Mouse (Mus musculus): ENCODE data around the gene Plekhf1.

Plekhf1 gene

GRCm38 (mm10) chr7:38227900-38228298 lies at the start of gene Plekhf1:
TSS of gene Plekhf1 (minus strand) at chr7:38228016.
- peak; percentile 94 to 96 for DNase-seq (ENCODE audit: low spot score in 2 of 2)

DNA sequence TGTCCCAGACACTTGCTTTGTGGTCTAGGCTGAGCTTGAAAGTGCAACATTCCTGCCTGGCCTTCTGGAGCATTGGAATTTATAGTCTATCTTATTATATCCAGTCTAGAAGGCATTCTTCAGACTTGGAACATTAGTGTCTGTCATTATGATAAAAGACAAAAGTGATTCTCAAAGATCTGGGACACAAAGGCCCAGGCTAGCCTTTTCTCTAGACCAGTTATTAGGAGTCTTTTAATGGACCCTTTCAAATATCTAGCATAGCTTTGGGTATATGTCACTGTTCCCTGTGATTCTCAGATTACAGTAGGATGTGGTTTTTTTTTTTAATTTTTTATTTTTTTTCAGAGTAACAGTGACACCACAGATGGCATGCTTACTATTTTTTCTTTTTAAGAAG lies 44.7 kb upstream of the Plekhf1 start:
- no peak for DNase-seq (ENCODE audit: low spot score in 2 of 2)

DNA sequence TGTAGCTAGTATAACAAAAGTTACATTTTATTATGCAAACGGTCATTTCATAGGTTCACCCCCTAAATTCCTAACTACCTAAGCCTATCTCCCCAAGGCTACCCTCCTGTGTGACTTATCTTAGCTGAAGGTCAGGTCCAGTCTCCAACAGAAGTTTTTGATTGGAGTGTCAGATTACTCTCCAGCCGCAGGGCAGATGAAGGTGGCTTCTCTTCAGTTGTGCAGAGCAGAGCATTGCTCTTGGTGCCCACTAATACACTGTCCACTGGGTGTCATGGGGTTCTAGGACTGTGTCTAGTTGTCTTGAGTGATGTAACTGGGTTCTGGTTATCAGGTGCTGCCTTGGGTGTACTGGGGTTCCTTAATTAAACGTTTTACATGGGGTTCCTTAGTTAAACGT lies 44.0 kb upstream of the Plekhf1 start:
- no peak for DNase-seq (ENCODE audit: low spot score in 2 of 2)

- no peak for DNase-seq (ENCODE audit: low spot score in 2 of 2)
These were observed 43.6 kb upstream of the Plekhf1 start for GRCm38 (mm10) chr7:38271511-38271811.

DNA sequence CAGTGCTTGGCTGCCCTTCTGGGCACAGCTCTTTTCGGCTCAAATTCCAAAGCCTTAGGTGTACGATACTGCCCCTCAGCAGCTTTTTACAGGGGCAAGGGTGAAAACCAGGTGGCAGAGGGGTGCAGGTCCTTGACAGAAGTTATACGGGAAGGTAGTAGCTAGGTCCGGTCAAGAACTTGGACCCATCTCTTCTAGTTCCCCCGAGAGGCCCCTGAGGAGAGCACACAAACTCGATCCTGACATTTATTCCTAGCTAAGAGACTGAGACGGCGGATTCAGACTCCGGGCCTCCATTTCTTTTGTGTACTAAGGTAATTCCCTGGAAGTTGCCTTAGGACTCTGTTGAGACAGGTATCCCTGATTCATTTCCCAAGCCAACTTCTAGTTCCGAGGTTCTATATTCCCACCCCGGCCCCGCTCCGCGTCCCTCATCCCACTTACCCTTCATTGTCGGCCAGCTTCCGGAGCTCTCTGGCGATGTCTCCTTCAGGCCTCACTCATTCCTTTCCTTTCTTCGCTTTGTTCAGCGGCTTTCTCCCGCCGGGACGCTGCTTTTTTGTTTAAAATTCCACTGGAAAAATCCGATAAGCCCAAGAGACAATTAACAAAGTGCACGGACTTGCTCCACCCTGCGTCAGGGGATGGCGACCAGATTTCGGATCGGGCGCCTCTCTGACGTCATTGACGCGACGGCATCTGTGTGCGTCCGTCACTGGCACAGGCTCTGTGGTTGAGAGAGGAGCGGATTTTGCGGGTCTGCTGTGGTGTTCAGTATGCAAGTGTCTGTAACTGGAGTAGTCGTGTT lies 43.1 kb upstream of the Plekhf1 start, which contains the start of gene Pop4:
Gene Pop4 (minus strand): TSS at position 721 of the 808 bp plus-strand sequence.
- DNase-seq (ENCODE audit: low spot score in 2 of 2): peak; percentile 90

DNA sequence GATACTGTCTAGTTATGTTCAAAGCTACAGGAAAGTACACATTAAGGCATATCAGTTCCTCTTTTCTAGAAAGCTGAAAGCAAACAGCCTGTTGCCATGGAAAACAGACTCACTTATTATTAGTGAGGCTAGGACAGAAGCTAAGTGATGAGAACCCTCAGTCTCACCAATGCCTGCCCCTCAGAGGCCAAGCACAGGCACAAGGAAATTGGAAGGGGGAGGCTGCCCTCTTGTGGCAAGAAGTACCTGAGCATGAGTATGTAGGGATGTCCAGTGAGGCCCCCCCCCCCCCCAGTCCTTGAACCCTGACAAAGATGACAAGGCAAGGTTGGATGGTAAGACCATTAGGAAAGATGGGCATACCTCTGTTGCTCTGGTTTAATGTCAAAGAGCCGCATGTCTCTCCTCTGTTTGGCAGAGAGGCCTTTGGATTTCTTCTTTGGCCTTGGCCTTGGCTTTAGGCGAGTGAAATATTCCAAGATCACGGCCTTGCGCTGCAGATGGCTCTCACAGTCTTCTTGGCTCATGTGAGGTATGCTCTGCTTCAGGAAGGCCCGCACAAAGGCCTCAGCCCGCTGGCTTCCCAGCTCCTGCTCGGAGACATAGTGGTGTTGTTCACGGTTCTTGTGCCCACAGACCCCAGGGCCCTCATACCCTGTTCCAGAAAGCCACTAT lies 39.3 kb upstream of the Plekhf1 start:
- peak; percentile 23 to 51 for DNase-seq (ENCODE audit: low spot score in 2 of 2)

DNA sequence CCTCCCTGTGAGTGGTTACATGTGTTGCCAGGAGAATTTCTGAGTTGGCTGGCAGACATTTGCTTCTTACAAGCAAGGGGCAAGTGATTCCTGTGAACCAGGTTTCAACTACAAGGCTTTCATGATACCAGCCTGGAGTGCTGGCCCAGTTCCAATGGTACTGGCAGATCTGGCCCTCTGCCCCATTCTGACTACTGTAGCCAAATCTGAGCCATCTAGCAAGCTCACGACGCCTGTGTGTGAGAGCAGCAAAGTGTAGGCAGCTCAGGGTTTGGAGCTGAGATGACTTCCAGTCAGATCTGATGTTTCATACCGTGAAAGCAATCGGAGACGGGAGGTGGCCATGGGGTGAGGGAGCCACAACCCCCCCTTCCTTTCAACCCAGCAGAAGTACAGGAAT lies 34.6 kb upstream of the Plekhf1 start:
- peak in 1 of 2 experiments; percentile 11 for DNase-seq (ENCODE audit: low spot score in 2 of 2)

DNA sequence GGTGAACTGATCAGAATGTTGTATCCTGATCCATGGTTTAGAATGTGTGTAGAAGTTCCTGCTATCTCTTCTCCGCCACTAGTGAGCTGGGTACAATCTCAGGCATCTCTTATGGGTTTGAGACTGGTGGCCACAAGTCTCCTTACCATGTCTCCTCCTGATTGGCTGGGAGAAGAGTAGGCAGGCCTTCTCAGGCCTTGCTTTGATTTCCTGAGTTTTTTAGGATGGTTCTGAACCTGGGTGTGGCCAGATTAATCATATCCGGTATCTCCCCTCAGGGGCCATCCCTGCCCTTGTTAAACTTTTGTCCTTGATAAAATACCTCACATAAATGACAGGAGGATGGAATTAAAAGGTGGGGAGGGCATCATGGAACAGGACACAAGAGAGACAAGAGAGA lies 31.8 kb upstream of the Plekhf1 start:
- no peak for DNase-seq (ENCODE audit: low spot score in 2 of 2)

- no peak for DNase-seq (ENCODE audit: low spot score in 2 of 2)
These were observed 25.6 kb upstream of the Plekhf1 start for GRCm38 (mm10) chr7:38253441-38253840.

GRCm38 (mm10) chr7:38251494-38252216 lies 23.8 kb upstream of the Plekhf1 start:
- DNase-seq (ENCODE audit: low spot score in 2 of 2): peak in 1 of 2 experiments; percentile 15

- DNase-seq (ENCODE audit: low spot score in 2 of 2): no peak
These were observed 14.6 kb upstream of the Plekhf1 start for GRCm38 (mm10) chr7:38242417-38242816.

GRCm38 (mm10) chr7:38237140-38237539 lies 9.3 kb upstream of the Plekhf1 start:
- no peak for DNase-seq (ENCODE audit: low spot score in 2 of 2)

- no peak for DNase-seq (ENCODE audit: low spot score in 2 of 2)
These were observed 8.7 kb upstream of the Plekhf1 start for GRCm38 (mm10) chr7:38236400-38237105.

DNA sequence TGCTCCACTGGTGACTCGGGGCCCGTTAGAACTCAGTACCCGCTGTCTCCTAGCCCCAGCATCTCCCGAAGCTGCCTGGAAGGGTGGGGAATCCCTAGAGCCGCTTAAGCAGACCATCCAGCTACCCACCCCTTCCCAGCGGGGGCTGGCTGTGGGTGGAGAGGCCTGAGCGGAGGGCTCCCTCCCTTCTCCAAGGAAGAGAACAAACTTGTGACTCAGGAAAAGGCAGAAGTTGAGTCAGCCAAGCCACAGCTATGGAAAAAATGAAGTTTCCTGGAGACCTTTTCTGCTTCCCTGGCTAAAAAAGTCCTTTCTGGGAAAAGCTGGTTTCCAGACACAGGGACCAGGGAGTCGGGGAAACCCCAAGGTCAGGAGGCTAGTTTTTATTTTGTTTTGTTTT lies 2.5 kb upstream of the Plekhf1 start:
- DNase-seq (ENCODE audit: low spot score in 2 of 2): peak in 1 of 2 experiments; percentile 52

DNA sequence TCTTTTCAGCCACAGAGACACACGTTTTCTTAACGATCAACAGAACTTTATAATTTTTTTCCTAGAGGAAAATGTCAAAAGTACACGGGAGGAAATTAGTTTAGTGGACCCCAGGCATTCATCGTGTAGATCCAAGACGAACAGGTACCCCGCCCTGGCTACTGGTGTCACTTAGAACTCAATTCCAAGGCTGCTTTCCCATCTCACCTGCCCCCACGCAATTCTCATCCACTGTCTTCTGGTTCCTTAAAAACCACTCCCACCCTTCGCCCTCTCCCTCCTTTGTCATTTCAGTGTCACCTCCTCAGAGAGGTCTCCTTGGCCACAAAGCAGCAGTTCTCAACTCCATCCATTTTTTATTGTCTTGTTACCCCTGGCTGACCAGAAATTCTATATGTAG lies 513 bp upstream of the Plekhf1 start:
- no peak for DNase-seq (ENCODE audit: low spot score in 2 of 2)

GRCm38 (mm10) chr7:38227181-38227899 lies 476 bp downstream of the Plekhf1 start:
- DNase-seq (ENCODE audit: low spot score in 2 of 2): peak; percentile 81 to 92

- DNase-seq (ENCODE audit: low spot score in 2 of 2): peak in 1 of 2 experiments; percentile 36
These were observed 1.6 kb downstream of the Plekhf1 start for GRCm38 (mm10) chr7:38226226-38226625.

DNA sequence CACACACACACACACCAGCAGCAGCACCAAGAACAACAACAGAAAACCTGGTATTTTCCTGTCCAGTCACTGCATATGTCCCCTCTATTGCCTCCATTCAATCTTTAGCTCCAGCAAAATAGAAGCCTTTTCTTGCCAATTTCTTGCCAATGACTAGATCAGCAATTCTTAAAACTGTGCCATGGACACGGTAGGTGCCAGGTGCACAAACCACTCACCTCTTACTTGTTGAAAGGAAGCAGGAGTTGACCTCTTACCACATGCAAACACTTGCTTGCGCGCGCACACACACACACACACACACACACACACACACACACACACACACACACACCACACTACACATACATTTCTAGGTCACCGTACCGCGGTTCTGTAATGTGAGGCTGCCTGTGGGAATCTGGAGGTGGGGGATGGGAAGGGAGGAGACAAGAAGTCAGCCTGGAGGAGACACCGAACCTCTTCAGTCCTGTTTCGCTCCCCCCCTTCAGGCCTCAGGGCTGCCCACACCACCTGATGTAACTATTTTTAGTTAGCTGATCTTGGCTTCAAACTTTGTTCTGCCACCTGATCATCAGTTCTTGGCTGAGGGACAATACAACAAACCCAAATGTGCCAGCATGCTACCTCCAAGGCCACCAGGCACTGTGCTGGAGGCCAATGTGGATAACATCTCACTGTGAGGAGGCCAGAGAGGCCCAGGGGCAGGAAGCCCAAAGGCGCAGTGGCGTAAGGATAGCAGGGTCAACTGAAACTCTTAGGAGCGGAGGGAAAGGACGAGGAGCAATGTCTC lies 3.0 kb downstream of the Plekhf1 start:
- DNase-seq (ENCODE audit: low spot score in 2 of 2): no peak

DNA sequence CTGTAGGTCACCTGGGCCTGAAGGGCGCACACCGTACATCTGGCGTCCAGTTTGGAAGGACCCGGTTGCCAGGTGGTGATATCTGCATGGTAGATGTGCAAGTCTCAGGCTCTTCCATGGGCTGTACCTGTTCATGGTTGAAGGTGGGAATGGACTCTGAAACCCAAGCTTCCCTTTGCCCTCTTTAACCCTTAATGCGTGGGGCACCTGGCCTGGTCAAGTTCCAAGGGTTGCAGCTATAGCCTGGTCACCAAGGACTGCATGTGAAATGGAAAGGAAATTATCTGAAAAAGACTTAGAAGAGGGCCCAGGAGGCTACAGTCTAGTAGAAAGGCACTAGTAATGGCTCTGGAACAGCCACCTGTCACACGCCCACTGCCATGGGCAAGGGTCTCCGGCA lies 7.0 kb downstream of the Plekhf1 start:
- DNase-seq (ENCODE audit: low spot score in 2 of 2): no peak

DNA sequence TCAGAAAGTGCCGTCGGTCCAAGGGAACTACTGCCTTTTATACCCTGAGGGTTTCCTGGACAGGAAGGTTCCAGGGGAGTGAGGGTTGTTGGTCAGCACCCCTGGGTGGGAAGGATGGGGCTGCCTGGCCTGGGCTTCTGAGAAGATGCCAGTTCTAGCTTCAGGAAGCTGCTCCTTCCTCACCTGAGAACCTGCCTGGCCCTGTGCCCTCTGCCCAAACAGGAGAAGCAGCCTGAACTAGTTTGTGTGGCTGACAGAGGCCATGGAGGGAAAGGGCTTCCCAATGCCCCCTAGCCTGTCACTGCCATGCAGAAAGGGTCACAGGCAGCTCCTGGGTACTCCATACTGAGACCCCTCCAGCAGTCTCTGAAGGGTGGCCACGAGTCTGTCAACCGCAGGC lies 8.3 kb downstream of the Plekhf1 start:
- no peak for DNase-seq (ENCODE audit: low spot score in 2 of 2)

All from urinary bladder, postnatal 36 days (tissue).